Mouse (Mus musculus) c-Kit-positive CD71-positive TER-119-negative erythroid progenitor cells, embryonic 14.5 days (primary cell): ENCODE results near the gene Ywhag.

ENCODE experiments used
- DNase-seq: peaks from one replicate; pipeline ENCODE4 v3.0.0-alpha.2; 2013; ENCODE audit warnings: low read depth

The Ywhag gene

GRCm38 (mm10) chr5:135911633-135912220 lies 22.7 kb downstream of the Ywhag start:
- DNase-seq = no peak

DNA sequence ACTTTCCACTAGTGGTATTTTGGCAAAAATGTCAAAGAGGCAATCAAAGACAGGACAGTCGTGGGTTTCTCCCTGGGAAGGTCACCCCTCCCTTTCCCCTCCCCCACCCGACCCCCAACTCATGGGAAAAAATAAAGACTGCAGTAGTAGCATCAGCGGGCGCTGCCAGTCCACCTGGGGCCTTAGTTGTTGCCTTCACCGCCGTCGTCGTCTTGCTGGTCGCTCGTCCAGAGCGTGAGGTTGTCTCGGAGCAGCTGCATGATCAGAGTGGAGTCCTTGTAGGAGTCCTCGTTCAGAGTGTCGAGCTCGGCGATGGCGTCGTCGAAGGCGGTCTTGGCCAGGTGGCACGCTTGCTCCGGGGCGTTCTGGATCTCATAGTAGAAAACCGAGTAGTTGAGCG lies 23.6 kb downstream of the Ywhag start:
- DNase-seq = no peak

- no peak for DNase-seq
These were observed 24.8 kb downstream of the Ywhag start for GRCm38 (mm10) chr5:135909646-135910045.

- DNase-seq = no peak
These were observed 25.4 kb downstream of the Ywhag start for GRCm38 (mm10) chr5:135908989-135909388.

DNA sequence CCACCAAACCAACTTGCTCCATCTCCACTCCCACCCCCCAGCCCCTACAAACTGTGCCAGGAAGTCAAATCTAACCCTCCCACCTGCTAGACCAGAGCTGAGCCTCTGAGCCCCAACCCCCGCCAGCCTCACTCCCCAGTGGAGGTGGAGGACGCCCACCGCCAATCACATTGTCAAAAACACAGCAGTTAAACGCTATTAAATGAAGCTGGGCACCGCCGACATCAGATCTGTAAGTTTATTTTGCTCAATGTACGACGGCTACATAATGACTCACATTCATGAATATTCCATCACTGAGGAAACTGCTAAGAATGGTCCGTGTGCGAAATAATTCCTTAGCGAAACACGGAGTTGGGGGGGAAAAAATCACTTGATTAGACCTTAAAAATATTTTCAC lies 26.2 kb downstream of the Ywhag start:
- no peak for DNase-seq

DNA sequence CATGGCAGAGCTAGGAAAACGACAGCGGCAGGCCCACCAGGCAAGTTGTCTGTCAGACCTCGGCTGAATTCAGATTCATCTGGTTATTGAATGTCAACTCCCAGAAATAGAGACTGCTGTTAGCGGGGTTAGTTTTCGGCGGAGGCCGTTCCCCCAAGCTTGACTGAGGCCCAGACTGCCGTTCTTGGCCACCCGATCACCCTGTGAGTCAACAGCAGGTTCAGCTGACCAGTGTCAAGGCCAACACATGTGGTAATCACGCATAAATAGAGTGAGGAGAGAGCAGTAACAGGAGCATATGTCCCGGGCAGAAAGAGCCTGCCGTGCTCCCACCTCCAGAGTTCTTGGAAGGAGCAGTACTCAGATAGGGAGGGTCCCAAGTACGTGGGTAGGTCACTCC lies 27.2 kb downstream of the Ywhag start:
- no peak for DNase-seq

DNA sequence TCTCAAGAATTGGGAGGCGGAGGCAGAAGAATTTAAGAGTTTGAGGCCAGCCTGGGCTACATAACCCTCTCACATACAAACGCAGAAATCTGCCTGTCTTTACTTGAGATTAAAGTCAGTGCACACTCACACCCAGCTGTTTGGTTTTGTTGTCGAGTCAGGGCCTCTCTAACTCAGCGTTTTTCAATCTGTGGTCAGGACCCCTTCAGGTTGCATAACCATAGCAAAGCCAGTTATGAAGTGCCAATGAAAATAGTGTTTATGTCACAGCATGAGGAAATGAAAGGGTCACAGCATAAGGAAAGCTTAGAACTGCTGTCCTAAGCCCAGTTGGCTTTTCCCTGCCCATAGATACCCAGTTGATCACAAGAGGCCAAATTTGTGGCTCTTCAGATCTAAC lies 27.6 kb downstream of the Ywhag start:
- DNase-seq = no peak

DNA sequence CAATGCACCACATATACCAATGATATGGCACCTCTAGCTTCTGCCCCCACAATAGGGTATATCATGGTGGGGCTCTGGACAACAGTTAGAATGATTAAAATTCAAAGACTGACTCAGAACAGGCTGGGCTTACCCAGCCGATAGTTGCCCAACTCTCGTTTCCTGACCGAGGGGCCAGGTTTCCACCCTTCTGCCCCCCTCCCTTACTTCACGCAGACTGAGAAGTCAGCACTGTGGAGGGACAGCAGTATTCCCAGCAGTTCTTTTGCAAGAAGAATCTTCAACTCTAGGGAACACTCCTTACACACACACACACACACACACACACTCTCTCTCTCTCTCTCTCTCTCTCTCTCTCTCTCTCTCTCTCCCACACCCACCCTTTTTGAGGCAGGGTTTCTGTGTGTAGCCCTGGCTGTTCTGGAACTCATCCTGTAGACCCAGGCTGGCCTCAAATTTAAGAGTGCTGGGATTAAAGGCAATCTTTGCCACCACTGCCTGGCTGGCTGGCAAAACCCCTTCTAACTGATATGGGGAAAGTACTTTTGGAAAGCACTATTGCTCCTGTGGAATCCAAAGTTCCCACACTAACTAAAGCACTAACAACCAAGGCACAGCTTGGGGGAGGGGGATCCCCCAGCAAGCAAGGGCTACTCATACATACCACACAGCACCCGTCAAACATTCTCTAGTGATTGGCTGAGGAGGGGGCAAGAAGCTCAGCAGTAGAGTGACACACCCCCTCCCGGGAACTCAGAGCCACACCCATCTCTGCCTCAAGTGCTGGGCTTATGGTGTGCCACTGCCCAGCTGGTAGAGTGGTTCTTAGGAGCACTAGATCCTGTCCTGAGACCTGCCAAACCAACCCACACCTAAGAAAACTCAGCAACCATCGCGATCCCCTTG lies 28.8 kb downstream of the Ywhag start:
- DNase-seq = no peak

GRCm38 (mm10) chr5:135904259-135904658 lies 30.2 kb downstream of the Ywhag start:
- no peak for DNase-seq

GRCm38 (mm10) chr5:135903551-135904151 lies 30.8 kb downstream of the Ywhag start:
- peak; percentile 56 for DNase-seq

DNA sequence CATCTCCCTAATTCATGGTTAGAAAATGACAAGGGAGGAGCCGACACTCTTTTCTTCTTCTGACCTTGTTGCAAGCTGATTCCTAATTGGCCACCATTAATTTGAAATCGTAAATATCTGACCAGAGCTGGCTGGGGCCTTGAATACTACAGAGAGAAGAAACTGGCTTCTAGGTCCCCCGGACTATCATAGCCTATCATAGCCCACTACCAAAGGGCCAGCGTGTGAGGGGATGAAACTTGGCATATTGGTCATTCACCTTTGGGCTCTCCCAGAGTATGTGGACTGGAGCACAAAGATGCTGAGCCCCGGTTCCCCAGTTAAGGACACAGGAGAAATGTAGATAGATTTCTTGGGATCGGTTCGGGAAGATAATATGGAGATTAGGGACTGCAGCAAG lies 31.4 kb downstream of the Ywhag start:
- no peak for DNase-seq

DNA sequence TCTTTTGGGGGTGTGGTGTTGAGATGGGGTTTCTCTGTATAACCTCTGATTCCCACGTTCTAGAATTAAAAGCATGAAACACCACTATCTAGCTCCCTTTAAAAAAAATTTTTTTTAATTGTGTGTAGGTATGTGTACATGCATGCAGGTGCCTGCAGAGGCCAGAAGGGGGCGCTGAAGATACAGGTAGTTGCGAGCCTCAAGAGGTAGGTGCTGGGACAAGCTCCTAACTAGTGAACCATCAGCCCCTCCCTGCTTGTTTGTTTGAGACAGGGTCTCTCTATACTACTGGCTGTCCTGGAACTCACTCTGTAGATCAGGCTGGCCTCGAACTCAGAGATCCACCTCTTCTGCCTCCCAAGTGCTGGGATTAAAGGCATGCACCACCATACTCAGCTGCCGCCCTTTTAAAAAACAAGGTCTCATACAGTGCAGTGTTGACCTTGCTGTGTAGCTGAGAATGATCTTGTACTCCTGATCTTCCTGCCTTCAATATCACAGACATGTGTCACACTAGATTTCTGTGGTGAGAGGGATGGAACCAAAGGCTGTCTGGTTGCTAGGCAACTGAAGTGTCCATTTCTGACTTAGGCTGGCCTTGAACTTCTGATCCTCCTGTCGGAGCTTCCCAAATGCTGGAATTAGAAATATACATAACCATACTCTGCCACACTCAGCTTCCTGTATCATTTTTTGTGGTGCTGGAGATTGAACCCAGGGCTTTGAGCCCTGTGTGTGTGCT lies 32.9 kb downstream of the Ywhag start:
- DNase-seq = peak; percentile 50

GRCm38 (mm10) chr5:135900701-135901100 lies 33.7 kb downstream of the Ywhag start:
- DNase-seq = no peak

DNA sequence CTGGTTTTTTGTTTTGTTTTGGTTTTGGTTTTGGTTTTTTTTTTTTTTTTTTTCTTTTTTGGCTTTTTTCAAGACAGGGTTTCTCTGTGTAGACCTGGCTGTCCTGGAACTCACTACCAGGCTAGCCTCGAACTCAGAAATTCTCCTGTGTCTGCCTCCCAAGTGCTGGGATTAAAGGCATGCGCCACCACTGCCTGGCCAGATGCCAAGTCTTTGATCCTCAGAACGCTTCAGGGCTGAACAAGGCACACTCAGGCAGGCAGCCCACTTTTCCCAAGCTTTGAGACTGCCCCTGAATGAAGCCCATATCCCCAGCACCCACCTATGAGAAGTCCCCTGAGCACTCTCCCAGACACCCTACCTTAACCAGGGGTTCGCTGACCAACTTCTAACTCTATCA lies 34.6 kb downstream of the Ywhag start:
- no peak for DNase-seq

GRCm38 (mm10) chr5:135898995-135899394 lies 35.4 kb downstream of the Ywhag start:
- DNase-seq = no peak

DNA sequence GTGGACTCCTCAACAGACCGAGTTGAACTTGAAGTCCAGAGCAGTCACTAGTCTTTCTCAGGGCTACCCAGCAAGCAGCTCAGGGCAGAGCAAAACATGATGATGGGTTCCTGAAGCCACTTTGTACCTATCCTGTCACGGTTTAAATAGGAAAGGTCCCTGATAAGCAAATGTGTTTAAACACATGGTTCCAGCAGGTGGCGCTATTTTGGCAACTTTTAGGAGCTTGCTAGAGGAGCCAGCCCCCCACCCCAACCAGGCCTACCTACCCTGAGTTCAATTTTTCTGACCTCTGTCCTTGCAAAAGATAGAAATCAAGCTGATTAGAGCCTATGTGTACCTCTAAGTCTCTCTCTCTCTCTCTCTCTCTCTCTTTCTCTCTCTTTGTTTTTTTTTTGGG lies 36.4 kb downstream of the Ywhag start:
- DNase-seq = peak; percentile 58

- DNase-seq = no peak
These were observed 39.5 kb downstream of the Ywhag start for GRCm38 (mm10) chr5:135894958-135895357.

DNA sequence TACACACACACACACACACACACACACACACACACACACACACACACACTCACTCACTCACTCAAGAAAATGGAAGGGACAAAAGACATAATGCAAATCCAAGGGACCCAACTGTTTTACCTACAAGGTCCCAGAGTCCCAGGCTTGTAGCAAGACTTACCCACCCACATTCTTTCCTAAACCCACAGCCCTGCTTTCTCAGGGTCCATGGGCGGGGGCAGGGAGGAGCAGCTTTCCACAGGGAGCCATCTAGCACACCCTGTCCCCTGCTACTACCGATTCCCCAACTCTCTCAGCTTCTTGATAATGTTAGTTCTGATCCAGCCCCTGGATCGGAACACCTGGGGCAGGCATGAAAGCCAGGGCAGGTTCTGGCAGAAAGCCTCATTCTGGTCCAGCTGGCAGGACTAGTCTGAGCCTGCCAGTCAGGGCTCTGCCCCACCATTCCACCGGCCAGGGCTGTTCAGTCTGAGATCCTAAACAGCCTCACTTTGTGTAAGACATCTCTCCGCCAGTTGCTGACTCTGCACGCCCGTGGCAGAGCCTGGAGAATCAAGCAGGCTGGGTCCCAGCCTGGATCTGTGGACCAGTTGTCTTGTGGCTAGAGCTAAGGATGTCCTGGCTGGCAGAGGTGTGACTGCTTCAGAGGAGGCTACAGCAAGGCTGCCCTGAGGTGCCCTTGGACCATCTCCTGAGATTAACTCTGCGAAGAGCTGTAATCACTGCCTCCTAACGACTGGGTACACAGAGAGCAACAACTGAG lies 41.6 kb downstream of the Ywhag start:
- DNase-seq = no peak

- DNase-seq = no peak
These were observed 43.5 kb downstream of the Ywhag start for GRCm38 (mm10) chr5:135890920-135891319.

DNA sequence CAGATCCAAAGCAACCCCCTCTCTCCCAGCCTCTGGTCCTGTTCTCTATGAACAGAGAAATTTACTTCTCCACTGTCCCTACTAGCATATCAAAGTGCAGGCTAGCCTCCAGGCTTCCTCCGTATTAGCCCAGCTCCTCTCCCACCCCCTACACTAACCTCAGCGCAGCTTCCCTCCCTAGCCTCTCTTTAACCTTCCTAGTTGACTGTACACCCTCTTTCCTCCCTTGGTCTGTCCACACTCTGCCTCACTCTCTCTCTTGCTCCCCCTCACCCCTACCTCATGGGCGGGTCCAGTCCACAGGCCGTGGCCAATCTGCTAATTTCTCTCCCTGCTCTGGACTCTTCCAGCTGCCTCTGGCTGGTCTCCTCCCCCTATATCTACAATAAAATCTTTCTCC lies 44.1 kb downstream of the Ywhag start:
- no peak for DNase-seq

DNA sequence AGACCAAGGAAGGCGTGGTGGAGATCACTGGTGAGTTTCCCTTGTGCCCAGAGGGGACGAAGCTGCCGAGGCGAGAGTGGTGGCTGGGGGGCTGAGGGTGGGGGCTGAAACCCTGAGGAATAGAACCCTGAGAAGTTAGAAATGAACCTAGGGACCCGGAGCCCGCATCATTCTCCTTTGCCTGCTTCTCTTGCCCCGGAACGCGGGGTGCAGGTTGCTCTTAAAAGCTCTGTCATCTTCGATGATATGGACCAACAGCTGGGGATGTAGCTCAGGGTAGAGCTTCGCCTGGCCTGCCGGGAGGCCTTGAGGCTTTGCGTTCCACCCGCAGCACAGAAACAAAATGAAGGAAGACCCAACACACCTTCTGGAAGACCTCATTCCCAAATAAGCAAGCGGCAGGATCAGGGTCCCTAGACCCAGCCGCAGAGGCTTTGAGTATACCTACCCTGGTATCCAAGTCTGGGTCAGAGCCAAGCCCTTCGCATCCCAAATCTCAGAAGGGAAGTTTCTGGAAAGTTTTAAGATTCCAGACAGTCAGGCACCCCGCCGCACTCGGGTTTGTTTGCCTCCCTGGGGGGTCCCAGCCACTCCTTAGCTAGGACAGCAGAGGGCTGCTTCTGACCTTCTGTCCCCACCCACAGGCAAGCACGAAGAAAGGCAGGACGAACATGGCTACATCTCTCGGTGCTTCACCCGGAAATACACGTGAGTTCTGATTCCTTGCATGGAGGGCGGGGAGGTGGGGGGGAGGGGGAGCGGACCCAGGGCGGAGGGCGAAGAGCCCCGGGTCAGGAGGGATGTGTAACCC lies 45.8 kb downstream of the Ywhag start:
- DNase-seq = no peak
